Mouse (Mus musculus) lung, embryonic 16.5 days (tissue): ENCODE results near the gene Tnfsf14. TPM values are rescaled to one million over a fixed set of nuclear protein-coding genes. Genes with fewer than 3 reads are reported as not detected.

Source experiments
- ATAC-seq: fragments of 200-750 bp; cut with Nextera tagmentation; 2 replicates; pipeline ENCODE4 v1.8.0; 2017; ENCODE audit warnings: low read depth, mild to moderate bottlenecking, moderate library complexity
- H3K27ac ChIP-seq: fragments of 300-500 bp; sonication (generic); 2 replicates; pipeline ENCODE4 v1.5.1; 2014; ENCODE audit warnings: mild to moderate bottlenecking, control low read depth, low read length
- H3K27me3 ChIP-seq: fragments of 300-500 bp; sonication (generic); 2 replicates; pipeline ENCODE4 v1.6.1; 2014; ENCODE audit warnings: low read depth, low read length, mixed read lengths; ENCODE audit not compliant: control insufficient read depth, insufficient read depth
- H3K36me3 ChIP-seq: fragments of 300-500 bp; sonication (generic); 2 replicates; pipeline ENCODE4 v1.6.1; 2014; ENCODE audit warnings: low read length; ENCODE audit not compliant: control insufficient read depth, insufficient read depth
- H3K4me1 ChIP-seq: fragments of 300-500 bp; sonication (generic); replicated peaks from 2 replicates; pipeline ENCODE4 v1.6.1; 2014; ENCODE audit warnings: low read length, mixed read lengths; ENCODE audit not compliant: control insufficient read depth, insufficient read depth
- H3K4me2 ChIP-seq: fragments of 300-500 bp; sonication (generic); 2 replicates; pipeline ENCODE4 v1.6.1; 2014; ENCODE audit warnings: low read depth, low read length, control low read depth
- H3K4me3 ChIP-seq: fragments of 300-500 bp; sonication (generic); 2 replicates; pipeline ENCODE4 v1.5.1; 2014; ENCODE audit warnings: mild to moderate bottlenecking, low read length, control low read depth
- H3K9ac ChIP-seq: fragments of 300-500 bp; sonication (generic); 2 replicates; pipeline ENCODE4 v1.6.1; 2014; ENCODE audit warnings: low read length, control low read depth
- H3K9me3 ChIP-seq: fragments of 300-500 bp; sonication (generic); 2 replicates; pipeline ENCODE4 v1.6.1; 2016; ENCODE audit warnings: low read length; ENCODE audit not compliant: control insufficient read depth
- WGBS: fragments of 180-500 bp; shearing (Covaris S2); extraction: QIAGEN DNeasy Blood & Tissue Kit; methylation state at CpG from one replicate; pipeline ENCODE4 v1.1.7; 2014; 5-methylcytosine and 5-hydroxymethylcytosine counted together
- polyA plus RNA-seq: library from polyadenylated mRNA; unstranded; fragments of >200 nt; fragmentation: Nextera tagmentation; extraction: Ambion mirVana; gene quantifications from 2 replicates; pipeline ENCODE4 v1.2.1, GENCODE M21; 2015

Tnfsf14 gene
- polyA plus RNA-seq, 1 experiment from 2014 or later: 0.26 TPM

DNA sequence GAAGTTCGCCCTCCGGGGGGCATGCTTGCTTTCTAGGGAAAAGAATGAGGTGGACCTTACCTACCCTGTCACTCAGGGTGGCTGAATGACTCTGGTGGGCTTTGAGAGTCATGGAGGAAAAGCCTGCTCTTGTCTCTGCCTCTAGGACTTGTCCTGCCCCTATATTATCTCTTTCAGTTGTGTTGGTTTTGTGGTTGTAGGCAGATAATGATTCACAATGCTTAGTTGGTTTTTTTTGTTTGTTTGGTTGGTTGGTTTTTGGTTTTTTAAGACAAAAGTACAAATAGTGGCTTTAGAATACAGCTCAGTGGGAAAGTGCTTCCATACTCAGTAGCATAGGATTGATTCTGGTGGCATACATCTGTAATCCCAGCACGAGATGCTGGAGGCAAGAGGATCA is 34.9 kb upstream of the Tnfsf14 start:
- no peak for ATAC-seq
- H3K9me3 ChIP-seq: no peaks in the 10 kb centered on the region
- peaks cover 11% of the 10 kb centered on the region; the same call in 1 of the 2 replicates for H3K4me1 ChIP-seq
- H3K36me3 ChIP-seq: no peaks in the 10 kb centered on the region
- no peaks in the 10 kb centered on the region for H3K27me3 ChIP-seq
- no peak overlapping the region for H3K27ac ChIP-seq
- H3K4me3 ChIP-seq: no peak overlapping the region
- WGBS: 63% methylated on average over 3 of the region's 3 CpGs
- H3K9ac ChIP-seq: no peak overlapping the region
- H3K4me2 ChIP-seq: no peak overlapping the region

DNA sequence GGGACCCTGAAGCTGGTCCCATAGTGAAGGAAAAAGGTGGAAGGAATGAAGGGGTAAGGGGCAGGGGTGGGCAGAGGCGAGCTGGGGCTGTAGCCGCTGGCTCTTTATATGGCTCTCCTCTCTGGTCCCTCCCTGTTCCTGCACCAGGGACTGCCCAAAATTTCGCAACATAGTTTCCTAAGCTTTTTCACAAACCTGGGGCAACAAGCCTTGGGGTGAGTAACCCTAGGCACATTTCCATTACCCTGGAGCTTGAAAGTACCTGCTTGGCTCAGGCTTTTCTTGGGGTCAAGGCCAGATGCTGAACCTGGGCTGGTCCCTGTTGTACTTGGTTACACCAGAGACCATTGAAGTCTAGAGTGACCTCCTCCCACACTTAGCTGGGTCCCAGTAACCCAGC is 34.0 kb upstream of the Tnfsf14 start, which contains the start of gene C3:
C3 (minus strand) TSS at position 123 of the 400 bp plus-strand sequence.
- Histone ChIP-seq H3K9me3 (no peaks in the 10 kb centered on the region), H3K27ac (no peak within 1 kb of the TSS), H3K4me1 (peaks cover 11% of the 10 kb centered on the region; the same call in 1 of the 2 replicates), H3K4me2 (no peak within 1 kb of the TSS), H3K9ac (no peak within 1 kb of the TSS), H3K27me3 (no peaks in the 10 kb centered on the region), H3K36me3 (no peaks in the 10 kb centered on the region), H3K4me3 (no peak within 1 kb of the TSS)
- ATAC-seq: no peak
- WGBS: 80% methylated on average over 3 of the region's 3 CpGs

DNA sequence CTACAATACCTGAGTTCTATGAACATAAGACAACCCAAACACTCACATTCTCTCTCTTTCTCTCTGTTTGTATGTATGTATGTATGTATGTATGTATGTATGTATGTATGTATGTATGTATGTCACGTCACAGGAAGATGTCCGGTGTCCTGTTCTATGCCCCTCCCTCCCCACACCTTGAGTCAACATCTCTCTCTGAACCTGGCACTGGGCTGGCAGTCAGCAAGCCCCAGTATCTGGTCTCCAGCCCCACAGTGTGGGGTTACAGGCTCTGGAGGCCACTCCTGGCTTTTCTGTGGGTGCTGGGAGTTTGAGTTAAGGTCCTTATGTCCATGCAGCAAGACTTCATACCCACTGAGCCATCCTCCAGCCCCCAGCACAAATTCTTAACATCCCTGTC is 33.5 kb upstream of the Tnfsf14 start:
- H3K27ac ChIP-seq: no peak overlapping the region
- no peaks in the 10 kb centered on the region for H3K36me3 ChIP-seq
- H3K27me3 ChIP-seq: no peaks in the 10 kb centered on the region
- no peak overlapping the region for H3K4me3 ChIP-seq
- no peak overlapping the region for H3K4me2 ChIP-seq
- no peak for ATAC-seq
- no peak overlapping the region for H3K9ac ChIP-seq
- no peaks in the 10 kb centered on the region for H3K9me3 ChIP-seq
- WGBS: 89% methylated on average over 2 of the region's 2 CpGs
- peaks cover 11% of the 10 kb centered on the region; the same call in 1 of the 2 replicates for H3K4me1 ChIP-seq

- 60% methylated on average over 9 of the region's 9 CpGs for WGBS
- Histone ChIP-seq H3K9ac (no peak overlapping the region), H3K4me1 (no peaks in the 10 kb centered on the region), H3K27ac (no peak overlapping the region), H3K27me3 (no peaks in the 10 kb centered on the region), H3K4me3 (no peak overlapping the region), H3K36me3 (no peaks in the 10 kb centered on the region), H3K9me3 (no peaks in the 10 kb centered on the region), H3K4me2 (no peak overlapping the region)
- ATAC-seq: no peak
Measured at GRCm38 (mm10) chr17:57223313-57223712, 29.3 kb upstream of the Tnfsf14 start.

DNA sequence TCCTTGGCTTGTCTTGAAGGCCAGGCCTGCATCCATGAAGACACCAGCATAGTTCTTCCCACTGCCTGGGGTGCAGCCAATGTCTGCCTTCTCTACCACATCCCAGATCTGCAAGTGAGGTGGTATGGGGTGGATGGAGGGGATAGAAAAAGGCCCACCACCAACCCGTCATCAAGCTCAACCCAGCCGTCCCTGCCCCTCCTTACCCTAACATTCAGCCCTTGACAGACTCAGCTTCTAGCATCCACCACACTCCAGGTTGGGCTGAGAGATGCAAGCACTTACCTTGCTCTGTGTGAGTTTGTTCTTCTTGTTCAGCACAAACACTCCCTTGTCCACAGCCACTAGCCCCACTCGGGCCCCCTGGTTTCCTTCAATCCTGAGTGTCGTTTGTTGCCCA is 27.9 kb upstream of the Tnfsf14 start:
- Histone ChIP-seq H3K9ac (no peak overlapping the region), H3K9me3 (no peaks in the 10 kb centered on the region), H3K27me3 (no peaks in the 10 kb centered on the region), H3K4me2 (no peak overlapping the region), H3K36me3 (no peaks in the 10 kb centered on the region), H3K27ac (no peak overlapping the region), H3K4me3 (no peak overlapping the region), H3K4me1 (no peaks in the 10 kb centered on the region)
- ATAC-seq: no peak
- WGBS: 44% methylated on average over 4 of the region's 4 CpGs

DNA sequence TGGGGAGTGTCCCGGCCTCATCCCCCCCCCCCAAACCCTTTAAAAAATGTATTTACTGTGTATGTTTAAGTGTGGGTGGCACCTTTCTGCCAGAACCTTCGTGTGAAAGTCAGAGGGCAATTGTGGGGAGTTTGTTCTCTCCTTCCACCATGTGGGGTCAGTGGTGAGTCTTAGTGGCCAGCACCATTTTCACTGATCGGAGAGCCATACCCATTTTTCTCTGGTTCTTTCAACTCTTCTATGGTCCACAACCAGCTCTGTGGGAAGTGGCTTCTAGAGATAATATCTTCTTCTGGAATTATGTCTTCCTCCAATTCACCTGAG is 25.9 kb upstream of the Tnfsf14 start:
- H3K4me2 ChIP-seq: no peak overlapping the region
- ATAC-seq: 0 out of 2 replicates have a peak, but pooled peaks have one; percentile 11
- no peak overlapping the region for H3K4me3 ChIP-seq
- H3K36me3 ChIP-seq: no peaks in the 10 kb centered on the region
- no peaks in the 10 kb centered on the region for H3K27me3 ChIP-seq
- H3K9ac ChIP-seq: no peak overlapping the region
- no peaks in the 10 kb centered on the region for H3K9me3 ChIP-seq
- no peaks in the 10 kb centered on the region for H3K4me1 ChIP-seq
- WGBS: 21% methylated on average over 3 of the region's 3 CpGs
- H3K27ac ChIP-seq: no peak overlapping the region

DNA sequence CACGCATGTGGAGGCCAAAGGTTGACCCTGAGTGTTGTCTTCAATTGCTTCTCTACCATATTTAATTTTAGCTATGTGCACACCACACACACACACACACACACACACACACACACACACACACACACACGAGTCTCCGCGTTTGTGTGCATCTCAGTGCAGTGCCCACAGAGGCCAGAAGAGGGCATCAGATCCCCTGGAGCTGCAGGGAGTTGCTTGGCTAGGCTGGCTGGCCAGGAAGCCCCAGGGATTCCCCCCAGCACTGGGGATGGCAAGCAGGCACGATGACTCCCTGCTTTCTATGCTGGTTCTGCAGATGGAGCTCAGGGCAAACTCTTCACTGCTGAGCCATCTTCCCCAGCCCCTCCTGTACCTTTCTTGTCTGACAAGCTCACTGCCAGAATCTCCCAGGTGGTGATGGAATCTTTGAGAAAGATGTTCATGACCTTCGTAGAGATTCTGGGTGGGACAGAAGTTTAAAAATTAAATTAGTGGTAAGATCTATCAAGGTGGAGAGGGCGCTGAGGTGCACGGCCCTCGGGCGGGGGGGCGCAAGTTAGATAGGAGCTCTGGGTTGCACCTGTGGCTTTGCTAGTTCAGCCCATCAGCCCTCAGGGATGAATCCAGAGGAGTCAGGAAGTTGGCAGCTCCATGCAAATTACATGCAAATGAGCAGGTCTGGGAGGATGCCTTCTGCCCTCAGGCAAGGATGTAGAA is 25.3 kb upstream of the Tnfsf14 start:
- no peak overlapping the region for H3K4me2 ChIP-seq
- H3K36me3 ChIP-seq: no peaks in the 10 kb centered on the region
- H3K9me3 ChIP-seq: no peaks in the 10 kb centered on the region
- H3K4me1 ChIP-seq: no peaks in the 10 kb centered on the region
- WGBS: 21% methylated on average over 11 of the region's 11 CpGs
- no peak overlapping the region for H3K9ac ChIP-seq
- H3K27ac ChIP-seq: no peak overlapping the region
- ATAC-seq: no peak
- H3K4me3 ChIP-seq: no peak overlapping the region
- no peaks in the 10 kb centered on the region for H3K27me3 ChIP-seq

DNA sequence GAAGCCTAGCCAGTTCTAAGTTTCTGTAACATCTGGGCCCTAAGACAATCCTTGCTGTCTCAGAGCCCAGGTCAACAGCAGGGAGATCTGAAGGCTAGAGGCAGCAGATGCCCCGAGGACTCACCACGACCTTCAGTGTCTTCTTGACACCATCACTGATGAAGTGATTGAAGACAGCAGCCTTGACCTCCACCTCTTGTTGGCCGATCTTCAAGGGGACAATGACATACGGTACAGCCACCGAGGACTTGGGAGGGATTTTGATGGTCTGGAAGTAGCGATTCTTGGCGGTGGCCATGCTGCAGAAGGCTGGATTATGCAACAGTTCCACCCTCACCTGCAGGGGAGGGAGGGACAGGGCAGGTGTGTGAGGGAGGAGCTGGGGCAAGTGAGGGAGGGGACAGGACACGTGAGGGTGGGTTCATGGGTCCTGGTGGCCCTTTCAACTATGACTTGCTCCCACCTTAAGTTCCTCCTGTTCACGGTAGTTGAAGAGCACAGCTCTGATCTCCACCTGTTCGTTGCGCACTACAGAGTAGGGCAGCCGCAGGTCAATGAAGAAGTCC is 24.4 kb upstream of the Tnfsf14 start:
- ATAC-seq: no peak
- WGBS: 58% methylated on average over 12 of the region's 12 CpGs
- H3K9me3 ChIP-seq: no peaks in the 10 kb centered on the region

DNA sequence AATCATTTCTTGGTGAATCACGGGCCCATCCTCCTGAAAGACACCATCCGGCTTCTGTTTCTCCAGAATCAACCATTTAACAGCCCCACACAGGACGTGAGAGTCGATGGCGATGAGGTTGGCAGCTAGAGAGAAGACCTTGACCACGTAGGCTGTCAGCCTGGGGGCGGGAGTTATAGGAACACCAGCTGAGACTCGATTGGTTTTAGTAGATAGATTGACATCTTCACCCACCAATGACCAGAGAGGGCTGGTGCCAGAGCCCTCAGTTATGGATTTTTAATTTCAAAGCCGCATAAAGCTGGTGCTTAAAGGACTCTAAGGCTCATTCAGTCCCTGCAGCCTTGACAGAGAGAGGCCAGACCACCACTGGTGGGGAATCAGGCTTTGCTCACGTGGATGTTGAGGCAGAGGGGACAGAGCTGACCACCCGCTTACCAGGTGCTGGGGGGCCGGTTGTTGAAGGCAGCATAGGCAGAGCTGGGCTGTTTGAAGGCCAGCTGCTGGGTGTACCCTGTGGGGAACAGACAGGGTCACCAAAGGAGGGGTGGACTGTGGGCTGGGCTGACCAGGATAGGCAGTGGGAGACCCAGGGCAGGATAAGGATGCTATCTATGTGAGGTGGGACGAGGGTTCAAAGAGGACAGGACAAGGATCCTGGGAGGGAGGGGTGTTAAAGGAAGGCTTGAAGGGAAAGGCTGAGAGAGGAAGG is 20.9 kb upstream of the Tnfsf14 start:
- ATAC-seq: peak; percentile 19; the same call in 1 of the 2 replicates
- no peaks in the 10 kb centered on the region for H3K4me1 ChIP-seq
- no peak overlapping the region for H3K9ac ChIP-seq
- H3K36me3 ChIP-seq: no peaks in the 10 kb centered on the region
- H3K27me3 ChIP-seq: no peaks in the 10 kb centered on the region
- 38% methylated on average over 13 of the region's 13 CpGs for WGBS
- no peaks in the 10 kb centered on the region for H3K9me3 ChIP-seq
- no peak overlapping the region for H3K27ac ChIP-seq
- H3K4me3 ChIP-seq: no peak overlapping the region
- H3K4me2 ChIP-seq: no peak overlapping the region

More for the DNA sequence above, 24.4 kb upstream of the Tnfsf14 start:
- Histone ChIP-seq H3K4me2 (no peak overlapping the region), H3K27ac (no peak overlapping the region), H3K27me3 (no peaks in the 10 kb centered on the region), H3K4me3 (no peak overlapping the region), H3K9ac (no peak overlapping the region), H3K36me3 (no peaks in the 10 kb centered on the region), H3K4me1 (no peaks in the 10 kb centered on the region)
